Mouse (Mus musculus) 416B (cell line): ENCODE measurements around the gene Gstm1.
"Not testable (repeated sequence)": the region's sequence is repeated elsewhere in the genome, so short reads cannot be mapped to it uniquely, and the experiment has no call there.

Experiments
- DNase-seq: peaks from one replicate; pipeline ENCODE4 v3.0.0; 2011; ENCODE audit warnings: low read depth

Gene Gstm1

GRCm38 (mm10) chr3:108014974-108015346, 2.8 kb downstream of the Gstm1 start:
- no peak for DNase-seq

- no peak for DNase-seq
These were observed 3.4 kb downstream of the Gstm1 start for GRCm38 (mm10) chr3:108014098-108014973.

- DNase-seq: peak; percentile 71
These were observed 4.4 kb downstream of the Gstm1 start for GRCm38 (mm10) chr3:108013331-108013871.

- DNase-seq: no peak
These were observed 6.2 kb downstream of the Gstm1 start for GRCm38 (mm10) chr3:108011558-108011957.

- no peak for DNase-seq
These were observed 7.5 kb downstream of the Gstm1 start for GRCm38 (mm10) chr3:108010286-108010685.

GRCm38 (mm10) chr3:108002021-108002420, 15.8 kb downstream of the Gstm1 start:
- peak; percentile 37 for DNase-seq

- DNase-seq: no peak
These were observed 18.3 kb downstream of the Gstm1 start for GRCm38 (mm10) chr3:107999491-107999890.

- DNase-seq: no peak
These were observed 19.2 kb downstream of the Gstm1 start for GRCm38 (mm10) chr3:107998591-107998990.

GRCm38 (mm10) chr3:107996576-107996975, 21.2 kb downstream of the Gstm1 start:
- DNase-seq: no peak

GRCm38 (mm10) chr3:107995974-107996373, 21.8 kb downstream of the Gstm1 start:
- DNase-seq: not testable (repeated sequence)

GRCm38 (mm10) chr3:107986041-107986562, 31.7 kb downstream of the Gstm1 start, which contains the start of gene Gstm2:
Gene Gstm2 (minus strand): TSS chr3:107986453.
- DNase-seq: peak; percentile 70

- not testable (repeated sequence) for DNase-seq
These were observed 32.6 kb downstream of the Gstm1 start for GRCm38 (mm10) chr3:107985141-107985540.

- DNase-seq: no peak
These were observed 33.3 kb downstream of the Gstm1 start for GRCm38 (mm10) chr3:107984471-107984870.

- DNase-seq: no peak
These were observed 34.0 kb downstream of the Gstm1 start for GRCm38 (mm10) chr3:107983771-107984170.

- no peak for DNase-seq
These were observed 35.0 kb downstream of the Gstm1 start for GRCm38 (mm10) chr3:107982726-107983125.

- DNase-seq: no peak
These were observed 36.5 kb downstream of the Gstm1 start for GRCm38 (mm10) chr3:107981261-107981660.

GRCm38 (mm10) chr3:107977691-107978090, 40.1 kb downstream of the Gstm1 start:
- DNase-seq: no peak

GRCm38 (mm10) chr3:107974237-107974636, 43.5 kb downstream of the Gstm1 start:
- peak; percentile 76 for DNase-seq

- DNase-seq: no peak
These were observed 45.7 kb downstream of the Gstm1 start for GRCm38 (mm10) chr3:107972070-107972469.

- not testable (repeated sequence) for DNase-seq
These were observed 46.7 kb downstream of the Gstm1 start for GRCm38 (mm10) chr3:107971101-107971500.

GRCm38 (mm10) chr3:107968724-107969395, 48.9 kb downstream of the Gstm1 start, which contains the start of gene Gstm3:
Gene Gstm3 (minus strand): TSS chr3:107969283.
- DNase-seq: no peak

- DNase-seq: no peak
These were observed 51.1 kb downstream of the Gstm1 start for GRCm38 (mm10) chr3:107966631-107967030.
